Mouse (Mus musculus): ENCODE measurements around the gene Plb1. TPM values are rescaled to one million over a fixed set of nuclear protein-coding genes. Genes with fewer than 3 reads are reported as not detected.

Gene Plb1
- polyA plus RNA-seq, 1 experiment, result 0.05 TPM

DNA sequence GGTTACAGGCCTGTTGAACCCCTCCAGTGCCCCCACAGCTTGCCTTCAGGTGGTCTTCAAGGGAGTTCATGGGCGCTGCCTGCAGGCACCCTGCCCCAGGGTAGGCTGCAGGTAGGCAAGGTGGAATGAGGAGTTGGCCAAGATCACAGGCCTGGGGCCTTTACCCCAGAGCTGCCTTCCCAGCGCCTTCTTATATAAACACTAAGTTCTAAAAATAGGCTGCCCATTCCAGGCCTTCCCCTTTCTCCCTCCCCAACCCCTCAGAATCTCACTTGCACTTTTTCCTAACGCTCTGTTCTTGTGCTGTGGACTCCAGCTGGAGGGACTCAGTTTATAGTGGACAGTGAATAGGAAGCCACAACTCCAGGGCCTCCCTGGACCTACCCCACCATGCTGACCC lies 117.2 kb downstream of the Plb1 start:
- no peak overlapping the region for H3K4me2 ChIP-seq (ENCODE audit: low read depth)
- no peak overlapping the region for H3K4me3 ChIP-seq
- no peak overlapping the region for H3ac ChIP-seq (ENCODE audit: control insufficient read depth, insufficient read length)

DNA sequence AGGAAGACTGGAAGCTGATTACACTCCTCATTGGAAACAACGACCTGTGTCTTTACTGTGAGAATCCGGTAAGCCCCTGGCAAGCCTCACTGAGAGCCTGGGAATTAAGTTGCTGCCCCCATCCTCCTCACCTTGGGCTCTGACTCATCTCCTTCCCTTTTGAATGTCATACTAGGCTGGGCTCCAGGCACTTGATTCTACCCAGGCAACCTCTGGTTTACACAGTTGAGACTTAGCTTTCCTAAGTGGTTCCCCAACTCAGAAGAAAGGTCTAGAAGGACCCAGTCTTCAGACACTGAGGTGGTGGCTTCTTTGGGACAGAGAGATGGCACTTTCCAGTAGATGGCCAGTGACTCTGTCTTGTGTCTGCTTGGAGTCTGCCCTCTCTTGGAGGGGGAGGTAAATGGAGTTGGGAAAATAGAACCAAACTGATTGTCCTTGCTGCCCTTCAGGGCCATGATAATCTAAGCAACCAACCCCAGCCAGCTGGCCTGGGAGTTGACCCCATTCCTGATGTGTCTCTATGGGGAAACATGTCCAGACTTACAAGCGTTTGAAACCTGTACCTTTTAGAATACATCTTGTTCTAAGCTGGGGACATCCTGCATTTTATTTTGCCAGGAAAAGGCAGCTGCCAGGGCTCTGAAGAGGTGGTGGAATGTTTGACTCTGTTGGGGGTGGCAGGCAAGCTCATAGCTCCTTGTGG lies 118.2 kb downstream of the Plb1 start:
- no peak overlapping the region for H3K4me3 ChIP-seq
- H3ac ChIP-seq (ENCODE audit: control insufficient read depth, insufficient read length), result no peak overlapping the region
- TF ChIP-seq MAX (IDR thresholded peaks at IDR 0.05; ENCODE audit: low read depth), result no peak
- TF ChIP-seq TCF12 (IDR thresholded peaks at IDR 0.05; ENCODE audit: insufficient read depth, poor library complexity, severe bottlenecking), result no peak
- no peak for TF ChIP-seq POLR2A (IDR thresholded peaks at IDR 0.05; ENCODE audit: insufficient read length, low read depth)
- no peak for TF ChIP-seq REST (IDR thresholded peaks at IDR 0.05; ENCODE audit: insufficient read depth, insufficient read length)
- no peak for TF ChIP-seq MYOD1 (IDR thresholded peaks at IDR 0.05; ENCODE audit: control insufficient read depth in 1 of 3, insufficient read length in 2 of 3, low read depth in 2 of 3)
- no peak for TF ChIP-seq CEBPB (IDR thresholded peaks at IDR 0.05; ENCODE audit: insufficient read depth, poor library complexity, severe bottlenecking)
- no peak for TF ChIP-seq POLR2AphosphoS2 (IDR thresholded peaks at IDR 0.05; ENCODE audit: insufficient read length, low read depth)
- TF ChIP-seq USF1 (IDR thresholded peaks at IDR 0.05; ENCODE audit: low read depth), result no peak
- no peak for TF ChIP-seq TCF3 (IDR thresholded peaks at IDR 0.05; ENCODE audit: insufficient read length, low read depth)
- no peak for TF ChIP-seq E2F4 (IDR thresholded peaks at IDR 0.05; ENCODE audit: insufficient read depth)
- TF ChIP-seq MYOG (IDR thresholded peaks at IDR 0.05; ENCODE audit: control insufficient read depth in 1 of 3, insufficient read depth in 1 of 3, insufficient read length in 2 of 3, low read depth in 2 of 3), result no peak
- TF ChIP-seq SRF (IDR thresholded peaks at IDR 0.05; ENCODE audit: control insufficient read depth, insufficient read length, low read depth), result no peak
- no peaks in the 10 kb centered on the region for H3K36me3 ChIP-seq (ENCODE audit: control insufficient read depth, insufficient read depth)
- H3K4me2 ChIP-seq (ENCODE audit: low read depth), result no peak overlapping the region
- peaks cover 6% of the 10 kb centered on the region for H3K27me3 ChIP-seq (ENCODE audit: control insufficient read depth, insufficient read depth, insufficient read length)
- no peaks in the 10 kb centered on the region for H3K79me2 ChIP-seq (ENCODE audit: control insufficient read depth, insufficient read depth)

More for the DNA sequence above, 117.2 kb downstream of the Plb1 start:
- Histone ChIP-seq H3K36me3 (ENCODE audit: control insufficient read depth, insufficient read depth) (no peaks in the 10 kb centered on the region), H3K27me3 (ENCODE audit: control insufficient read depth, insufficient read depth, insufficient read length) (no peaks in the 10 kb centered on the region), H3K79me2 (ENCODE audit: control insufficient read depth, insufficient read depth) (no peaks in the 10 kb centered on the region)
- TF ChIP-seq TCF12 (IDR thresholded peaks at IDR 0.05; ENCODE audit: insufficient read depth, poor library complexity, severe bottlenecking) (no peak), MAX (IDR thresholded peaks at IDR 0.05; ENCODE audit: low read depth) (no peak), POLR2AphosphoS2 (IDR thresholded peaks at IDR 0.05; ENCODE audit: insufficient read length, low read depth) (no peak), SRF (IDR thresholded peaks at IDR 0.05; ENCODE audit: control insufficient read depth, insufficient read length, low read depth) (no peak), POLR2A (IDR thresholded peaks at IDR 0.05; ENCODE audit: insufficient read length, low read depth) (no peak), MYOG (IDR thresholded peaks at IDR 0.05; ENCODE audit: control insufficient read depth in 1 of 3, insufficient read depth in 1 of 3, insufficient read length in 2 of 3, low read depth in 2 of 3) (no peak), USF1 (IDR thresholded peaks at IDR 0.05; ENCODE audit: low read depth) (no peak), MYOD1 (IDR thresholded peaks at IDR 0.05; ENCODE audit: control insufficient read depth in 1 of 3, insufficient read length in 2 of 3, low read depth in 2 of 3) (no peak), REST (IDR thresholded peaks at IDR 0.05; ENCODE audit: insufficient read depth, insufficient read length) (no peak), CEBPB (IDR thresholded peaks at IDR 0.05; ENCODE audit: insufficient read depth, poor library complexity, severe bottlenecking) (no peak), E2F4 (IDR thresholded peaks at IDR 0.05; ENCODE audit: insufficient read depth) (no peak), TCF3 (IDR thresholded peaks at IDR 0.05; ENCODE audit: insufficient read length, low read depth) (no peak)

DNA sequence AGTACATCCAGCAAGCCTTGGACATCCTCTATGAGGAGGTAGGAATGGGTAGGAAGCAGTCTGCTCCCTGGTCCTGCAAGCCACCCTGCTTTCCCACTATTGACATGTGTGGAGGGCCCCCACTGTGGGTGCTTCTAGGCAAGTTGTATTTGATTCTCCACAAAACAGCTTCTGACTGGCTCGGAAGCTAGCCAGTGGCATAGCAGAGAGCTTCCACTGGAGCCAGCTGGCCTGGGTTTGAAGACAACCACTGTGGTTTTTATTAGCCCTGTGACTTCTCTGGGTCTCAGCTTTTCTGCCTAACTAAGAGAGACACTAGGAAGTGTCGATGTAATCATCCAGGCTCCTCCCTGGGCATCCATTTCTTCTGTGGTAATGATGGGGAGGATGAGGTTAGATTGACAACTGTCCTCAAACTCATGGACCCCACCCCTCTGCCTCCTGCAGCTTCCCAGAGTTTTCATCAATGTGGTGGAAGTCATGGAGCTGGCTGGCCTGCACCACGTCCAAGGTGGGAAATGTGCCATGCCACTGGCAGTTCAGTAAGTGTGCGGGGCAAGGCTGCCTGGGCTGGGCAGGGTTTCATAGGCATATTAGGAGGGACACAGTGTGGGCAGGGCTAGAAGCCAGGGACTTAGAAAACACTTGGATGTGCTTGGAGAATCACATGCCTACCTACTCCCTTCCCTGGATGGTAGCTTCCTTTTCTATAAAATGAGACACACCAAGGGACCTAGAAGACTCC lies 119.4 kb downstream of the Plb1 start:
- TF ChIP-seq MYOG (IDR thresholded peaks at IDR 0.05; ENCODE audit: control insufficient read depth in 1 of 3, insufficient read depth in 1 of 3, insufficient read length in 2 of 3, low read depth in 2 of 3), result no peak
- TF ChIP-seq TCF3 (IDR thresholded peaks at IDR 0.05; ENCODE audit: insufficient read length, low read depth), result no peak
- no peak for TF ChIP-seq E2F4 (IDR thresholded peaks at IDR 0.05; ENCODE audit: insufficient read depth)
- TF ChIP-seq MYOD1 (IDR thresholded peaks at IDR 0.05; ENCODE audit: control insufficient read depth in 1 of 3, insufficient read length in 2 of 3, low read depth in 2 of 3), result no peak
- TF ChIP-seq POLR2A (IDR thresholded peaks at IDR 0.05; ENCODE audit: insufficient read length, low read depth), result no peak
- Histone ChIP-seq H3ac (ENCODE audit: control insufficient read depth, insufficient read length) (no peak overlapping the region), H3K36me3 (ENCODE audit: control insufficient read depth, insufficient read depth) (no peaks in the 10 kb centered on the region), H3K79me2 (ENCODE audit: control insufficient read depth, insufficient read depth) (no peaks in the 10 kb centered on the region), H3K4me3 (no peak overlapping the region), H3K4me2 (ENCODE audit: low read depth) (peak overlapping the region; percentile 18), H3K27me3 (ENCODE audit: control insufficient read depth, insufficient read depth, insufficient read length) (peaks cover 9% of the 10 kb centered on the region)

DNA sequence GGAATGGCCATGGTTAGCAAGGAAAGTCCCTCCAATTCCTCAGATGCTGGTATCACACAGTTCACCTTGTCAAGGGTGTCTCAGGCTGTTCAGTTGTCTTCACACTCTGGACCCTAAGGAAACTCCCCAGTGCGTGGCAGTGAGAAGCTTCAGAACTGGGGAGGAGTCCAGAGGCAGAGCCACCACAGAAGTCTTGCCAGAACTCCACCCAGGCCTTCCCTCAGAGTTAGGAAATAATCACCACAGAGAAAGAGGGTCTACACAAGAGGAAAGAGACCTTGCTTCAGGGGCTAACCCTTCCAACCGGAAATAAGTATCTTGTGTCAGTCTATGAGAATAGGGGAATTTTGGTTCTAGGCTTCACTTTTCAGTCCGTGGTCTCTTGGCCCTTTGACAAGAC lies 120.3 kb downstream of the Plb1 start:
- TF ChIP-seq SRF (IDR thresholded peaks at IDR 0.05; ENCODE audit: control insufficient read depth, insufficient read length, low read depth) (no peak), TCF3 (IDR thresholded peaks at IDR 0.05; ENCODE audit: insufficient read length, low read depth) (no peak), MAX (IDR thresholded peaks at IDR 0.05; ENCODE audit: low read depth) (no peak), POLR2A (IDR thresholded peaks at IDR 0.05; ENCODE audit: insufficient read length, low read depth) (no peak), MYOD1 (IDR thresholded peaks at IDR 0.05; ENCODE audit: control insufficient read depth in 1 of 3, insufficient read length in 2 of 3, low read depth in 2 of 3) (no peak), USF1 (IDR thresholded peaks at IDR 0.05; ENCODE audit: low read depth) (no peak), MYOG (IDR thresholded peaks at IDR 0.05; ENCODE audit: control insufficient read depth in 1 of 3, insufficient read depth in 1 of 3, insufficient read length in 2 of 3, low read depth in 2 of 3) (no peak), TCF12 (IDR thresholded peaks at IDR 0.05; ENCODE audit: insufficient read depth, poor library complexity, severe bottlenecking) (no peak), REST (IDR thresholded peaks at IDR 0.05; ENCODE audit: insufficient read depth, insufficient read length) (no peak), CEBPB (IDR thresholded peaks at IDR 0.05; ENCODE audit: insufficient read depth, poor library complexity, severe bottlenecking) (no peak), POLR2AphosphoS2 (IDR thresholded peaks at IDR 0.05; ENCODE audit: insufficient read length, low read depth) (no peak), E2F4 (IDR thresholded peaks at IDR 0.05; ENCODE audit: insufficient read depth) (no peak)
- Histone ChIP-seq H3K27me3 (ENCODE audit: control insufficient read depth, insufficient read depth, insufficient read length) (peaks cover 11% of the 10 kb centered on the region), H3K4me3 (no peak overlapping the region), H3ac (ENCODE audit: control insufficient read depth, insufficient read length) (no peak overlapping the region), H3K4me2 (ENCODE audit: low read depth) (no peak overlapping the region), H3K36me3 (ENCODE audit: control insufficient read depth, insufficient read depth) (no peaks in the 10 kb centered on the region), H3K79me2 (ENCODE audit: control insufficient read depth, insufficient read depth) (no peaks in the 10 kb centered on the region)

All from myocyte (in vitro differentiated cells).